Mouse (Mus musculus) embryonic facial prominence, embryonic 13.5 days (tissue): ENCODE measurements around the gene Traf6. TPM values are rescaled to one million over a fixed set of nuclear protein-coding genes. Genes with fewer than 3 reads are reported as not detected.
"Not testable (repeated sequence)": the region's sequence is repeated elsewhere in the genome, so short reads cannot be mapped to it uniquely, and the experiment has no call there.

Experiments used
- ATAC-seq: fragments of 200-750 bp; cut with Nextera tagmentation; 2 replicates; pipeline ENCODE4 v1.8.0; 2017; ENCODE audit warnings: low read depth; ENCODE audit not compliant: insufficient number of reproducible peaks, insufficient read depth, low FRiP score, low TSS enrichment
- H3K27ac ChIP-seq: fragments of 300-500 bp; sonication (generic); 2 replicates; pipeline ENCODE4 v1.5.1; 2015; ENCODE audit warnings: moderate library complexity, mild to moderate bottlenecking, inconsistent platforms
- H3K27me3 ChIP-seq: fragments of 300-500 bp; sonication (generic); 2 replicates; pipeline ENCODE4 v1.6.1; 2015; ENCODE audit warnings: mild to moderate bottlenecking, inconsistent platforms
- H3K36me3 ChIP-seq: fragments of 300-500 bp; sonication (generic); 2 replicates; pipeline ENCODE4 v1.6.1; 2015; ENCODE audit warnings: mild to moderate bottlenecking, inconsistent platforms
- H3K4me1 ChIP-seq: fragments of 300-500 bp; sonication (generic); 2 replicates; pipeline ENCODE4 v1.6.1; 2015; ENCODE audit warnings: inconsistent platforms
- H3K4me2 ChIP-seq: fragments of 300-500 bp; sonication (generic); 2 replicates; pipeline ENCODE4 v1.6.1; 2015; ENCODE audit warnings: moderate library complexity, mild to moderate bottlenecking, inconsistent platforms
- H3K4me3 ChIP-seq: fragments of 300-500 bp; sonication (generic); 2 replicates; pipeline ENCODE4 v1.5.1; 2015; ENCODE audit warnings: mild to moderate bottlenecking, inconsistent platforms
- H3K9ac ChIP-seq: fragments of 300-500 bp; sonication (generic); 2 replicates; pipeline ENCODE4 v1.6.1; 2015; ENCODE audit warnings: mild to moderate bottlenecking, inconsistent platforms
- H3K9me3 ChIP-seq: fragments of 300-500 bp; sonication (generic); 2 replicates; pipeline ENCODE4 v1.6.1; 2016; ENCODE audit warnings: inconsistent platforms
- WGBS: fragments of 180-500 bp; shearing (Covaris S2); methylation state at CpG from one replicate; pipeline ENCODE4 v1.1.7; 2015; ENCODE audit warnings: mixed read lengths; 5-methylcytosine and 5-hydroxymethylcytosine counted together
- polyA plus RNA-seq: library from polyadenylated mRNA; unstranded; fragments of >200 nt; fragmentation: Nextera tagmentation; extraction: Ambion mirVana; gene quantifications from 2 replicates; pipeline ENCODE4 v1.2.1, GENCODE M21; 2015

Traf6 gene
- polyA plus RNA-seq, 1 experiment from 2014 or later, result 8.8 TPM

- Histone ChIP-seq H3K9me3 (no peaks in the 10 kb centered on the region), H3K9ac (no peak overlapping the region), H3K4me3 (no peak overlapping the region), H3K36me3 (peaks cover 53% of the 10 kb centered on the region), H3K27ac (no peak overlapping the region), H3K4me1 (peaks cover 19% of the 10 kb centered on the region), H3K4me2 (no peak overlapping the region), H3K27me3 (no peaks in the 10 kb centered on the region)
- WGBS, result 87% methylated on average over 10 of the region's 10 CpGs
- ATAC-seq, result no peak
Observed at GRCm38 (mm10) chr2:101732777-101733210, 54.6 kb downstream of the Traf6 start.

GRCm38 (mm10) chr2:101733564-101733963, 55.3 kb downstream of the Traf6 start:
- Histone ChIP-seq H3K9ac (no peak overlapping the region), H3K36me3 (peaks cover 45% of the 10 kb centered on the region), H3K4me1 (peaks cover 19% of the 10 kb centered on the region), H3K27me3 (no peaks in the 10 kb centered on the region), H3K4me2 (no peak overlapping the region), H3K9me3 (no peaks in the 10 kb centered on the region), H3K27ac (no peak overlapping the region), H3K4me3 (no peak overlapping the region)
- no peak for ATAC-seq
- 87% methylated on average over 3 of the region's 3 CpGs for WGBS

GRCm38 (mm10) chr2:101739914-101740313, 61.7 kb downstream of the Traf6 start:
- H3K4me3 ChIP-seq, result no peak overlapping the region
- no peaks in the 10 kb centered on the region for H3K9me3 ChIP-seq
- H3K9ac ChIP-seq, result no peak overlapping the region
- no peak overlapping the region for H3K27ac ChIP-seq
- no peak for ATAC-seq
- H3K4me2 ChIP-seq, result no peak overlapping the region
- WGBS, result 64% methylated on average over 5 of the region's 5 CpGs
- peaks cover 9% of the 10 kb centered on the region; the same call in 1 of the 2 replicates for H3K36me3 ChIP-seq
- peaks cover 12% of the 10 kb centered on the region; the same call in 1 of the 2 replicates for H3K4me1 ChIP-seq
- H3K27me3 ChIP-seq, result no peaks in the 10 kb centered on the region

- WGBS, result 73% methylated on average over 8 of the region's 8 CpGs
- Histone ChIP-seq H3K27ac (no peak overlapping the region), H3K4me2 (no peak overlapping the region), H3K27me3 (no peaks in the 10 kb centered on the region), H3K9me3 (no peaks in the 10 kb centered on the region), H3K4me1 (peaks cover 12% of the 10 kb centered on the region; the same call in 1 of the 2 replicates), H3K36me3 (peaks cover 16% of the 10 kb centered on the region; the same call in 1 of the 2 replicates), H3K4me3 (no peak overlapping the region), H3K9ac (no peak overlapping the region)
- no peak for ATAC-seq
Observed at GRCm38 (mm10) chr2:101741653-101742052, 63.4 kb downstream of the Traf6 start.

GRCm38 (mm10) chr2:101742072-101742860, 64.0 kb downstream of the Traf6 start:
- 85% methylated on average over 7 of the region's 7 CpGs for WGBS
- ATAC-seq, result no peak

GRCm38 (mm10) chr2:101745656-101746055, 67.4 kb downstream of the Traf6 start:
- peaks cover 11% of the 10 kb centered on the region; the same call in 1 of the 2 replicates for H3K36me3 ChIP-seq
- not testable (repeated sequence) for H3K27me3 ChIP-seq, H3K9ac ChIP-seq, H3K4me1 ChIP-seq, H3K4me2 ChIP-seq, H3K4me3 ChIP-seq, H3K9me3 ChIP-seq, H3K27ac ChIP-seq, ATAC-seq
- whole genome bisulfite sequencing, result 78% methylated on average over 2 of the region's 2 CpGs

More at GRCm38 (mm10) chr2:101742072-101742860, 64.0 kb downstream of the Traf6 start:
- Histone ChIP-seq H3K4me3 (no peak overlapping the region), H3K27ac (no peak overlapping the region), H3K36me3 (peaks cover 16% of the 10 kb centered on the region; the same call in 1 of the 2 replicates), H3K9ac (no peak overlapping the region), H3K9me3 (no peaks in the 10 kb centered on the region), H3K4me2 (no peak overlapping the region), H3K27me3 (no peaks in the 10 kb centered on the region), H3K4me1 (peaks cover 12% of the 10 kb centered on the region; the same call in 1 of the 2 replicates)

- Histone ChIP-seq H3K9ac (no peak overlapping the region), H3K4me3 (no peak overlapping the region), H3K27ac (no peak overlapping the region), H3K4me2 (no peak overlapping the region), H3K4me1 (peaks cover 16% of the 10 kb centered on the region), H3K9me3 (no peaks in the 10 kb centered on the region), H3K27me3 (no peaks in the 10 kb centered on the region), H3K36me3 (peaks cover 11% of the 10 kb centered on the region; the same call in 1 of the 2 replicates)
- WGBS, result 83% methylated on average over 7 of the region's 7 CpGs
- no peak for ATAC-seq
Observed at GRCm38 (mm10) chr2:101746537-101746936, 68.3 kb downstream of the Traf6 start.

Other genes with a start within 250 kb of the Traf6 start
- not detected in 2 replicates for gene Rag2, start 53.7 kb upstream of the Traf6 start, polyA plus RNA-seq
- gene Rag1, start 28.9 kb upstream of the Traf6 start, polyA plus RNA-seq, result 0.10 and 0.12 TPM in 2 replicates
- gene B230118H07Rik, start 28.9 kb upstream of the Traf6 start, polyA plus RNA-seq, result 59.5 and 68.3 TPM in 2 replicates
- 25.7 and 34.1 TPM in 2 replicates for gene Prr5l, start 204.6 kb downstream of the Traf6 start, polyA plus RNA-seq
- 67.7 and 69.1 TPM in 2 replicates for gene Commd9, start 207.8 kb downstream of the Traf6 start, polyA plus RNA-seq